Mouse (Mus musculus): ENCODE data around the gene Hdac10. TPM values are rescaled to one million over a fixed set of nuclear protein-coding genes. Genes with fewer than 3 reads are reported as not detected.

Hdac10 gene
- polyA plus RNA-seq, 1 experiment = 4.6 TPM

DNA sequence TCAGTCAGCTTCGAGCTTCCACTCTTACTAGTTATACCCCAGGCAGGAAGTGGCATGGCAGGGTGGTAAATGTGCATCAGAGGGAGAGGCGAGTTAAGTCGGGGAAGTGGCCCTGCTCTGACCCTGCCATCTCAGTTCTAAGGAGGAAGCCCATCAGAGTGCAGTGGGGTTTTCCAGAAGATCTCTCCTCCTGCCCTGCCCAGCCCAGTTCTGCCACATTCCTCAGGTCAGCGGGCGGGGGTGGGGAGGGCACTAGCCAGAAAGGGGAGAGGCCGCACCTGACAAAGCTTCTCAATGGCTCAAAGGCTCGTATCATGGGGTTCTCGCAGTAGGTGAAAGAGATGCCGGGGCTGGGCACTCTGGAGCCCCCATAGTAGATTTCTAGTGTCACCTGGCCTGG is 32.9 kb upstream of the Hdac10 start:
- Histone ChIP-seq H3K27ac (replicated peaks; ENCODE audit: low read depth, low read length) (no peak overlapping the region), H3K4me3 (ENCODE audit: insufficient read depth, low read depth, low read length) (no peak overlapping the region), H3K4me1 (ENCODE audit: control insufficient read depth, insufficient read depth, insufficient read length, low read length) (no peaks in the 10 kb centered on the region)

- no peak overlapping the region for H3K27ac ChIP-seq (replicated peaks; ENCODE audit: low read depth, low read length)
- H3K4me3 ChIP-seq (ENCODE audit: insufficient read depth, low read depth, low read length) = no peak overlapping the region
- H3K4me1 ChIP-seq (ENCODE audit: control insufficient read depth, insufficient read depth, insufficient read length, low read length) = no peaks in the 10 kb centered on the region
Observed at GRCm38 (mm10) chr15:89158516-89158915, 30.0 kb upstream of the Hdac10 start.

- Histone ChIP-seq H3K4me3 (ENCODE audit: insufficient read depth, low read depth, low read length) (no peak overlapping the region), H3K27ac (replicated peaks; ENCODE audit: low read depth, low read length) (no peak overlapping the region), H3K4me1 (ENCODE audit: control insufficient read depth, insufficient read depth, insufficient read length, low read length) (no peaks in the 10 kb centered on the region)
Observed at GRCm38 (mm10) chr15:89157954-89158353, 29.5 kb upstream of the Hdac10 start.

DNA sequence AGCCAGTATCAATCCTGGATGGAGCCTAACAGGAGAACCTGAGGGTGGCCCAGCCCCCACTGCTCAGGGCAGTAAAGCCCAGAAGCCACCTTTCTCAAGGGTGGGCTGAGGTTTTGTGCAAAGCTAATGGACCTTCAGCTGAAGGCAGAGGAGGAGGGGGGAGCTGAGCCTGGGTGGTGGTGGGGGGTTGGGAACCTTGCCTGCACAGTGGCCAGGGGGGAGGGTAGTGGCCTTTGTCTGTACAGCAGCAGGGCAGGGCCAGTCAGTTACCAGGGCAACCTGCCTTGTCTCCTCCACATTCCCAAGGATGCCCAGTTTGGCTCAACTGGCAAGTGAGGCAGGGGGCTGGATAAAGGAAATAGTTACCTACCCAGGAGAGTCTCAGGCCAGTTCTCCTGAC is 23.8 kb upstream of the Hdac10 start:
- H3K27ac ChIP-seq (replicated peaks; ENCODE audit: low read depth, low read length) = no peak overlapping the region
- no peak overlapping the region for H3K4me3 ChIP-seq (ENCODE audit: insufficient read depth, low read depth, low read length)
- H3K4me1 ChIP-seq (ENCODE audit: control insufficient read depth, insufficient read depth, insufficient read length, low read length) = peaks cover 12% of the 10 kb centered on the region; the same call in 1 of the 2 replicates

DNA sequence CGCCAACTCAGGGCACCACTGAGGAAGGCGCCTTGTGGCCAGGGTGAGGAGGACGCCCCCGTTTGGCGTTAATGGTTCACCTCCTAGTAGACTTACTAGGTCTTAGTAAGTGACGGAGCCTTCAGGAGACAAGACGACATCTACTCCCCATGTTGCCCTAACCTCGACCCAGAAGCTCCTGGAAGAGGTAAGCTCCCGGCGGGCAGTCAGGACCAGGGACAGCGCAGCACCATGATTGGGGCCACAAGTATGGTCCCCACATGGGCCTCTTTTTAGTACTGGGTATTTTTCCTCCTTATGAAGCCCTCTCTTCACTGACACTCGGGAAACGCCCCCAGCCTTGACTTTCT is 21.5 kb upstream of the Hdac10 start:
- Histone ChIP-seq H3K4me3 (ENCODE audit: insufficient read depth, low read depth, low read length) (peak overlapping the region; percentile 50), H3K4me1 (ENCODE audit: control insufficient read depth, insufficient read depth, insufficient read length, low read length) (peaks cover 14% of the 10 kb centered on the region; the same call in 1 of the 2 replicates), H3K27ac (replicated peaks; ENCODE audit: low read depth, low read length) (peak overlapping the region; percentile 40)

DNA sequence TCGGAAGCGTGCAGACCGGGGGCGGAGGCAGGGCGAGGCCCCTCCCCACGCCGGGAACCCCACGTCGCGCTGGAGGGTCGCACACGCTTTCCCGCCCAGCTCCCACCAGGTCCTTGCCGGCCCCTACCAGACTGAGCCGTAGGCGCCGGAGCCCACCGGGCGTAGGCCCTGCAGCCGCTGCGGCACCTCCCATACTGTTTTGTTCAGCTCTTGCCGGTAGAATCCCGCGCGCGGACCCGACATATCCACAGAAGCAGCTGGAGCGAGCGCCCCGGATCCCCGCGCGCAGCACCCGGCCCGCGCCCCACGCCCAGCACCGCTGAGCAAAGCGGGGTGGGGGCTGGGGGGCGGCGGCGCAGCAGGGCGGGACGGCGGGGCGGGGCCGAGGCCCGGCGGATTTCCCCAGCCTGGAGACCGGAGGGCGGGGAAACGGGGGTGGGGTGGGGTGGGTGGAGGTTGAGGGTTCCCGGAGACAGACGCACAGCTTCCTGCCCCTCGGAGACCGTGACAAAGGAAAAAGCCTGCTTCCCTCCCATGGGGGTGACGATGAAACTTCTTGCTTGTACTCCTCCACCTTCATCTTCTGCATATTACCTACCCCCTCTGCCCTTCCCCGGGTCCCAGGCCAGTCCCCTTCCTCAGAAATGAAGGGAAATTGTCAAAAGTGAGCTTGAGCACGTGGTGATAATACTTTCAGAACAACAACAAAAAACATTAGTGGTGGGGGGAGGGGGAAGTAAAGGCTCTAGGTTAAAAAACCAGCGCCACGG is 21.0 kb upstream of the Hdac10 start, which contains the start of gene Mapk11:
Gene Mapk11, minus strand, starts transcription at position 358 of the 770 bp plus-strand sequence.
- Histone ChIP-seq H3K4me1 (ENCODE audit: control insufficient read depth, insufficient read depth, insufficient read length, low read length) (peaks cover 14% of the 10 kb centered on the region; the same call in 1 of the 2 replicates), H3K27ac (replicated peaks; ENCODE audit: low read depth, low read length) (peak within 1 kb of the TSS; percentile 40), H3K4me3 (ENCODE audit: insufficient read depth, low read depth, low read length) (peak within 1 kb of the TSS; percentile 79)

GRCm38 (mm10) chr15:89148496-89149270 is 20.2 kb upstream of the Hdac10 start:
- Histone ChIP-seq H3K4me1 (ENCODE audit: control insufficient read depth, insufficient read depth, insufficient read length, low read length) (peaks cover 14% of the 10 kb centered on the region; the same call in 1 of the 2 replicates), H3K27ac (replicated peaks; ENCODE audit: low read depth, low read length) (peak overlapping the region; percentile 15; the same call in 1 of the 2 replicates), H3K4me3 (ENCODE audit: insufficient read depth, low read depth, low read length) (peak overlapping the region; percentile 79)

DNA sequence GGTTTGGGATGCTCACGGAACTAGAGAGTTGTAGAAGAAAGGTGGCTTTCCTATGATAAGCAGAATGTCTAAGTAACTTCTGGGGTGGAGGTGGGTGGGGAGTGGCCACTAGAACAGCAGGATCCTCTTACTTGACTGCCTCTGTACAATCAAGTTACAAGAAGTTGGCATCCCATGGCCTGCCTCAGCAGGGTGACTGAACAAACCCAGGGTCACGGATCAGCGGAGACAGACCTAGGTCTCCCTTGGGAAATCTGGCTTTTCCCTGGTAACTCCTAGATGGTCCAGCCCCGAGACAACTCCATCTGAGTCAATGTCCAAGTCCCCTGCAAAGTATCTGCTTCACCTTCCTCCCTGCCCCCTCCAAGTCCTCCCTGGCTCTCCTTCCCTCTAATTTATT is 19.4 kb upstream of the Hdac10 start:
- Histone ChIP-seq H3K4me1 (ENCODE audit: control insufficient read depth, insufficient read depth, insufficient read length, low read length) (peaks cover 15% of the 10 kb centered on the region; the same call in 1 of the 2 replicates), H3K27ac (replicated peaks; ENCODE audit: low read depth, low read length) (no peak overlapping the region), H3K4me3 (ENCODE audit: insufficient read depth, low read depth, low read length) (no peak overlapping the region)

DNA sequence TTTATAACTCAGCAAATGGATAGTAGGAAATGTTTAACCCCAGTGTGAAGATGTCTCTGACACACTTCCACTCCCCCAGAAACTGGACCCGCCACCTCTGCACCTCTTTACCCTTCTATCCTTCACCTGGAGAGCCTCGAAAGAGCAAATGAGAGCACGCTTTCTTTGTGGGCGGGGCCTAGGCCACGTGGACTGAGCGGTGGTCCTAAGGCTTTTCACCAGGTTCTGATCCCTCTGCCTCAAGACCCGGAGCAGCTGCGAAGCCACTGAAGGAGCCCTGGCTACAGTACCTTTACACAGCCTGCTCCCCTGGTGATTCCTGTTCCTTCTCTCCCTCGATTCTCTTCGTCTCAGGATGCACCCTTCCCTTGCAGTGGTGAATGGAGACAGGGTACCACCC is 19.0 kb upstream of the Hdac10 start:
- H3K4me3 ChIP-seq (ENCODE audit: insufficient read depth, low read depth, low read length) = no peak overlapping the region
- peaks cover 19% of the 10 kb centered on the region for H3K4me1 ChIP-seq (ENCODE audit: control insufficient read depth, insufficient read depth, insufficient read length, low read length)
- H3K27ac ChIP-seq (replicated peaks; ENCODE audit: low read depth, low read length) = no peak overlapping the region

- no peak overlapping the region for H3K4me3 ChIP-seq (ENCODE audit: insufficient read depth, low read depth, low read length)
- H3K27ac ChIP-seq (replicated peaks; ENCODE audit: low read depth, low read length) = no peak overlapping the region
- H3K4me1 ChIP-seq (ENCODE audit: control insufficient read depth, insufficient read depth, insufficient read length, low read length) = peaks cover 24% of the 10 kb centered on the region
Observed at GRCm38 (mm10) chr15:89147024-89147423, 18.5 kb upstream of the Hdac10 start.

DNA sequence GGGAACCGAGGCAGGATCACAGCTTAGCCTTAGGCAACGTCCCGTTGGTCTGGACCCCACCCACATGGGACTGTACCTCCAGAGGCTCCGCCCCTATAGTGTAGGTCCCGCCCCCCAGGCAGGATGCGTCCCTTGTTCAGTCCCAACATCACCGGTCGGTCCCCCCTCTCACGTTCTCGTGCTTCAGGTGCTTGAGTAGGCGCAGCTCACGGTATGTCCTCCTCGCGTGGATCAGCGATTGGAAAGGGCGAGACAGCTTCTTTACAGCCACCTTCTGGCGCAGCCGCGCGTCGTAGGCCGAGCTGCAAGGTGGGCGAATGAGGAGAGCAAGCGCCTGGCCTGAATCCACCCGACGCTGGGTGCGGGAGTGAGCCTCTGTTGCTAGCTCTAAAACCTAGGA is 18.0 kb upstream of the Hdac10 start:
- Histone ChIP-seq H3K27ac (replicated peaks; ENCODE audit: low read depth, low read length) (no peak overlapping the region), H3K4me1 (ENCODE audit: control insufficient read depth, insufficient read depth, insufficient read length, low read length) (peaks cover 24% of the 10 kb centered on the region), H3K4me3 (ENCODE audit: insufficient read depth, low read depth, low read length) (no peak overlapping the region)

DNA sequence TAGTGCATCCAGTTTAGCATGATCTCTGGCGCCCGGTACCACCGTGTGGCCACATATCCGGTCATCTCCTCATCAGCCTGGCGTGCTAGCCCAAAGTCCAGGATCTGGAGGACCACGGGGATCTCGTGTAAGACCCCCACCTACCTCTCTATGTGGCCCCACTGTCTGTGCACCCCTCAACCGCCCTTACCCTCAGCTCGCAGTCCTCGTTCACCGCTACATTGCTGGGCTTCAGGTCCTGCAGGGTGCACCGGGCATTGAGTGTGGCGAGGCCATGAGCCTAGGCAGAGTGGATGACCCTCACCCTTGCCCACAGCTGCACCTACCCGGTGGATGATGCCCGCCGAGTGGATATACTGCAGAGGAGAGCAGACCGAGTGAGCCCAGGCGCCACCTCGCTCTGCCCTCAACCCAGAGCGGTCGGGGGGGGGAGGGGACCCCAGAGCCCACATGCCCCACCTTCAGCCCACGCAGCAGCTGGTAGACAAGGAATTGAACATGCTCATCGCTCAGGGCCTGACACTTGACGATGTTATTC is 17.4 kb upstream of the Hdac10 start:
- H3K4me1 ChIP-seq (ENCODE audit: control insufficient read depth, insufficient read depth, insufficient read length, low read length) = peaks cover 31% of the 10 kb centered on the region

DNA sequence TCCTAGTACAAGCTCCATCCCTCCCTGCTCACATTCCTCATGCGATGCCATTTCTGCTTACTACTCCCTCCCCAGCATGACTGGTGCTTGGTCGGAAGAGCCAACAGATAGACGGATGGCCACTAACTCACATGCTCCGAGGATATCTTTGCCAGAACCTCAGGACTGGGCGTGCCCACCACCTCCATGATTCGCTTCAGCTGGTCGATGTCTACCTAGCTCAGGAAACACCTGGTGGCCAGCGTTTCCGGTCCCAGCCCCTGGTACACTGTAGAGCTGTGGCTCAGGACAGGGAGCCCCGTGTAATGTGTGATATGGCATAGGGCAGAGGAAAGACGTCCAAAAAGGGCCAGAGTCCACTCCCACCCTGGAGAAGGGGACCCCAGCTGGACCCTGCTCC is 16.5 kb upstream of the Hdac10 start:
- H3K4me3 ChIP-seq (ENCODE audit: insufficient read depth, low read depth, low read length) = no peak overlapping the region
- H3K4me1 ChIP-seq (ENCODE audit: control insufficient read depth, insufficient read depth, insufficient read length, low read length) = peaks cover 30% of the 10 kb centered on the region
- no peak overlapping the region for H3K27ac ChIP-seq (replicated peaks; ENCODE audit: low read depth, low read length)

More for the DNA sequence above, 17.4 kb upstream of the Hdac10 start:
- Histone ChIP-seq H3K4me3 (ENCODE audit: insufficient read depth, low read depth, low read length) (no peak overlapping the region), H3K27ac (replicated peaks; ENCODE audit: low read depth, low read length) (no peak overlapping the region)

DNA sequence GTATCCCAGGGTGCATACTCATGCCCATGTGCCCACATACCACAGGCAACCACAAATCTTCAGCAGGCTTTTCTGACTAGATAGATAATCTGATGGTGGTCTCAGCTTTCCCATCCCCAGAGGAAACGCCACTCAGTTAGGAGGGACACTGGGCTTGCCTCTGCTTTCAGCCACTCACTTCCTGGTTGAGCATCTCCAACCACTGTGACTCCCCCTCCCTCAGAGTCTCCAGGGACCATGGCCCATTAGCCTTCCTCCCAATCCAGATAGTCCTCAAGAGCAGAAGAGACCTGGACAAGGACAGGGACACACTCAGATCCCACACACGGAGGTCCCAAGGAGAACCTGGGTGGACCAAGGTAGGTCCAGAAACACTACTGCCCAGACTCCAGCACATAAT is 14.6 kb upstream of the Hdac10 start:
- H3K27ac ChIP-seq (replicated peaks; ENCODE audit: low read depth, low read length) = no peak overlapping the region
- H3K4me3 ChIP-seq (ENCODE audit: insufficient read depth, low read depth, low read length) = no peak overlapping the region
- peaks cover 30% of the 10 kb centered on the region for H3K4me1 ChIP-seq (ENCODE audit: control insufficient read depth, insufficient read depth, insufficient read length, low read length)

DNA sequence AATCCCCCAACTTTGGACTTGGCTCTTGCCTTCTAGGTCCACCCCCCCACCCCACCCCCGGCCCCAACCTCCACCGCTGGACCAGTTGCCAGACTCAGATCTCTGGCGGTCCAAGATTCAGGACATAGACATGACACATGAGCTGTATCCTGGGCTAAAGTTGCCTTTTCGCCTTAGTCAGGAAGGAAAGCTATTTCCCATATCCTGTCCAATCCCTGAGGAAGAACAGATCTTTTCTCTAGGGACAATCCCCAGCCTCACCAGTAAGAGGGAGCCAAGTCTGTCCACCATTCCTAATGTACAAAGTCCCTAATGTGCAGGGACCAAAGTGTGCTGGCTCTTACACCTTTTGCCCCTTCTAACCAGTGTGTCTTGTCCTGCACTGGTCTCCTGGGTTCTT is 13.4 kb upstream of the Hdac10 start:
- H3K27ac ChIP-seq (replicated peaks; ENCODE audit: low read depth, low read length) = no peak overlapping the region

More for the DNA sequence above, 13.4 kb upstream of the Hdac10 start:
- Histone ChIP-seq H3K4me1 (ENCODE audit: control insufficient read depth, insufficient read depth, insufficient read length, low read length) (peaks cover 27% of the 10 kb centered on the region), H3K4me3 (ENCODE audit: insufficient read depth, low read depth, low read length) (no peak overlapping the region)

Data from brown adipose tissue, adult 24 weeks (tissue).